Mouse (Mus musculus) heart, postnatal 25 days (tissue): ENCODE data around the gene Mecom. TPM values are rescaled to one million over a fixed set of nuclear protein-coding genes. Genes with fewer than 3 reads are reported as not detected.

Experiments used
- DNase-seq: peaks from one replicate; pipeline ENCODE4 v3.0.0; 2022; ENCODE audit warnings: low spot score
- intact Hi-C: fragments of 180-260 bp; cut with DNase I; formaldehyde crosslinking; loops from one replicate; pipeline ENCODE4 v1.15.1; 2025
- total RNA-seq, 2 experiments: library from RNA; stranded (reverse); gene quantifications; 2 replicates each; pipeline ENCODE4 v1.2.3; 2021

The Mecom gene
- total RNA-seq, 2 experiments from 2014 or later = 18.6 to 21.2 TPM

DNA sequence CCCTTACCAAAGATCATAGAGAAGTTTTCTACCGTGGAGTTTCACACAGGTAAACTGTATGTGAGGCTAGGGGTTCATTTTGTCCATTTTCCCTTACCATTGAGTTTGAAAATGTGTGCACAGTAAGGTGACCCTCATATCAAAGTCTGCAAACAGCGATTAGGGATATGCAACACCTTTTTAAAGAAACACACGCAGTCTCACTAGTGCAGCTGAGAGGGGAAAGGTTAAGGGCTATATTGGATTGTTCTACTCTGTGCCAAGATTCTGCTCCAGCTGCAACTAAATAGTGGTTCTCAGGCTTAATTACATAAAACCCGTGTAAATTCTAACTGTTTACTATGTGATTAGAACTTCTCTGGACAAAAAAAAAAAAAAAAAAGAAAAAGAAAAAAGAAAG, 263.7 kb downstream of the Mecom start:
- no peak for DNase-seq
- intact Hi-C loops = no loop called here

DNA sequence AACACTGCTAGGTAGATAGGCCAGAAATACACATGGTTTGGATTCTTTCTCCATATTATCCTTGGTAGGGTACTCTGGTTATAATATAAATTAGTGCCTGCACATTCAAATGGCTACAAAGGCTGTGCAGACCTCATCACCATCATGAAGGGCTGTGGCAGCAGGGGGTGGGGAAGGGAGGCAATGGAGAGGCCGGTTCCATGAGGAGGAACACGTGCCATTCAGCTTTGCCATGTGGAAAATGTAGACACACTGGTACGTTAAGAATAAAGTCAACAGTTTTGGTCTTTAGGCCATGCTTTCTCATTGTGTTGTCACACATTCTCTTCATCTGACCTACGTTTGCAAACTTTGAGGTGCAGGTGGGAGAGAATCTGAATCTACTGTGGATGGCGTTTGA, 264.2 kb downstream of the Mecom start:
- no peak for DNase-seq

GRCm38 (mm10) chr3:30277569-30277968, 270.2 kb downstream of the Mecom start:
- intact Hi-C loops = no loop called here
- no peak for DNase-seq

More for the DNA sequence above, 264.2 kb downstream of the Mecom start:
- intact Hi-C loops = no loop called here

DNA sequence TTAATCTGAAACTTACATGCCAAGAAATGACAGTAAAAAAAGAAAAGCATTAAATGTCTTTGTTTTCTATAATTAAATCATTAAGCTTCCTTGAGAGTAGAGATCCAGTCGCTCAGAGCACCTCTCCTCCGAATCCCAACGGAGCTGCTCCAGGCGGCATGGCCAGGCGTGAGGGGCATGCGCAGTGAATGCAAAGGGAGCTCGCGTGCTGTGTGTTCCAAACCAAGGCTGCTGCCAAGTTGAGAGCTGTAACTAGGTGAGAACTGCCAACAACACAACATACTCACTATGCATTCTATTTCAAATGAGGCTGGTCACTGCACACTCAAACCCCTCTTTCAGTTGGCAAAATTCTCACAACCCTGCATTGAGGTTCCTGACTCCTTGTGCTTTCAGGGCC, 271.7 kb downstream of the Mecom start:
- no peak for DNase-seq
- intact Hi-C loops = no loop called here

DNA sequence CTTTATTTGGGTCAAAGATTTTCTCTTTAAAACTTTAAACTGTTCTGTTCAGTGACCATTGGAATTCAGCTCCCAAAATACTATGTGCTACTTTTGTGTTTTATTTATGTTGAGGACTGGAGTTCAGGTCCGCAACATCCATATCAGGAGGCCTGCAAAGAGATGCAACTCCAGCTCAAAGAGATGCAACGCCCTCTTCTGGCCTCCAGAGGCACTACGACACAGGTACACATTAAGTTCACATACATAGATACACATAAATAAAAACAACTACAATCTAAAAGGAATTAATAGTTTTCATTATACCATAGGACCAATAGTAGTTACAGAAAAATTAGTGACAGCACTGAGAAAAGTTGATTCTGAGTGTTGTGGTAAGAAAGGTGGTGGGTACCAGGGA, 278.6 kb downstream of the Mecom start:
- intact Hi-C loops = no loop called here

GRCm38 (mm10) chr3:30260945-30261344, 286.9 kb downstream of the Mecom start:
- intact Hi-C loops = no loop called here

More for the DNA sequence above, 278.6 kb downstream of the Mecom start:
- DNase-seq = no peak

DNA sequence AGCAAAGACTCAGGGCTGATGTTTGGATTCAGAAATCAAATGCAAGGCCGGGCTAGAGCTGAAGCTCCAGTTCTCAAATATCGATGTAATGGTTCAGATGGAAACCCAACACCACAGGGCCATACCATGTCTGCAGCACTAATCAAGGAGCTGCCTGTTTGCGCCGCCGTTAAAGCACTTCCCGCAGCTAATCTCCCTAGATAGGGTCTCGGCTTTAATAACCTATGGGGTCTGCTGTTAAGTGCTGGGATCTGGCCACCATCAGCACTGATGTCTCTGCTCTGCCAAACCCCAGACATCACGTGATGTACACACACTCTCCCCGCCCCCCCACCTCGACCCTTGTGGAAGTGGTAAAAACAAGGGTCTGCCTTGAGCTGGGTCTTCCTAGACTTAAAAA, 289.4 kb downstream of the Mecom start:
- DNase-seq = no peak
- intact Hi-C loops = no loop called here

More at GRCm38 (mm10) chr3:30260945-30261344, 286.9 kb downstream of the Mecom start:
- no peak for DNase-seq

GRCm38 (mm10) chr3:30257776-30258175, 290.0 kb downstream of the Mecom start:
- intact Hi-C loops = no loop called here
- DNase-seq = no peak

- intact Hi-C loops = no loop called here
- no peak for DNase-seq
Observed at GRCm38 (mm10) chr3:30256896-30257295, 290.9 kb downstream of the Mecom start.

DNA sequence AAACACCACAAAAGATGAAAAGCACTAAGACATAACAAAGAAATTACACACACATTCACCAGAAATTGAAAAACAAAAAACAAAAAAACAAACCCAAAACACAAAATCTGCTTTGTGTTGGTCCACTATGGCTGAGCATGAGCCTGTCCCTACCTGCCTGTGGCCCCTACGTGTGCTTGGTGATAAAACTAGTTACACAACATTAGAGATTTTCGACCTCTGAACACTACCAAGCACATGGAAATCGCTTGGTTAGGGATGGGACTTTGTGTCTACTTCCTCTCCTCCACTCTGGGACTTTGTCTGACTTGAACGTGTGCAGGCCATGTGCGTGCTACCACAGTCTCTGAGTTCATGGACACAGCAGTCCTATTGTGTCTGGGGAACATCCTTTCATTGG, 292.0 kb downstream of the Mecom start:
- DNase-seq = no peak
- intact Hi-C loops = no loop called here

- no peak for DNase-seq
- intact Hi-C loops = no loop called here
Observed at GRCm38 (mm10) chr3:30254451-30254850, 293.4 kb downstream of the Mecom start.

GRCm38 (mm10) chr3:30253714-30254113, 294.1 kb downstream of the Mecom start:
- intact Hi-C loops = no loop called here
- no peak for DNase-seq

DNA sequence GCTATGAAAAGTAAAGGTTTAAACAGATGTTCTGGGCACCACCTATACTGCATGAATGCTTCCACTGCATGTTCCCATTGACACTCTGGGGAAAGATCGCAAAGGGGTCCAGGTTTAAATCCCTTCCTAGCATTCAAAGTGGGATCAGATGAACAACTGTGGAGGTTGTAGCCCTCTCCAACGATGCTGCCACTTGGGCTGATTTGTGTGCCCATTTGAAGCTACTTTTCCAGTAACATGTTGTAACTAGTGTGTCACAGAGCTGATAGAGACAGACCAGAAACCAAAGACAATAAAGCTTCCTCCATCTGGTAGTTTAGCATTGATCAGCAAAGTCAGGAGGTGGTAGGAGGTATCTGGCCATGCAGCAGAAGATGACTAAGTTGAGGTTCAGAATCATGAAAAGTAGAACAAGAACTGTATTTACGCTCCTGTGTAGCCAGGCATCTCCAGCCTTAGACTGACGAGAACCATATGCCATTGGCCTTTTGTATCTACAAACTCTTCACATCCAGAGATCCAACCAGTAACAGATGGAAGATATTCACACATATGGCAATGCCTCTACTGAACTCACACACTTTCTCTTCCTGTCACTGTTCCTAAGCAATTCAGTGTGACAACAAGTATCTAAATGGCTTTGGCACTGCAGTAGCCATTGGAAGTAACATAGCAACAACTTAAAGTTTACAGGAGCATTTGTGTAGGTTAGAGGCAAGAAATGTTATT, 299.0 kb downstream of the Mecom start:
- intact Hi-C loops = loop anchor here (5.0 to 10.0 kb wide), 2 partner anchors 234 to 268 kb away; no protein-coding TSS in a partner anchor
- DNase-seq = no peak

DNA sequence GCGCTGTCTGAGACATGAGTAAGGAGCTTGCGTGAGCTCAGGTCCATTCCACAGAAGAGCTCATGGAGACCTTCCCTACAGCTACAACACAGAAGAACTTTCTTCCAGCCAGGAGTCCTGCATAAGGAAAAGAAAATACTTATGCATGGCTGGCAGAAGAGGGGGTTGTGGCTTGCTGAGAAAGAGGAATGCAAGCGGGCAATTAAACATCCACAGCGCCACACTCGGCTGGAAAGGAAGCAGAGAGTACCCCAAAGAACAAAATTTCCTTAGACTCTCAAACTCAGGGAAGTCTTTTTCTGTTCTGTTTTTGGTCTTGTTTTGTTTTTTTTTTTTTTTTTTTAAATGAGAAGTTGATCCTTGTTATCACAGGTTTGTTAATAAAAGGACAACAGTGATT, 300.6 kb downstream of the Mecom start:
- intact Hi-C loops = loop anchor here (5.0 to 10.0 kb wide), 2 partner anchors 232 to 270 kb away; no protein-coding TSS in a partner anchor
- DNase-seq = no peak

DNA sequence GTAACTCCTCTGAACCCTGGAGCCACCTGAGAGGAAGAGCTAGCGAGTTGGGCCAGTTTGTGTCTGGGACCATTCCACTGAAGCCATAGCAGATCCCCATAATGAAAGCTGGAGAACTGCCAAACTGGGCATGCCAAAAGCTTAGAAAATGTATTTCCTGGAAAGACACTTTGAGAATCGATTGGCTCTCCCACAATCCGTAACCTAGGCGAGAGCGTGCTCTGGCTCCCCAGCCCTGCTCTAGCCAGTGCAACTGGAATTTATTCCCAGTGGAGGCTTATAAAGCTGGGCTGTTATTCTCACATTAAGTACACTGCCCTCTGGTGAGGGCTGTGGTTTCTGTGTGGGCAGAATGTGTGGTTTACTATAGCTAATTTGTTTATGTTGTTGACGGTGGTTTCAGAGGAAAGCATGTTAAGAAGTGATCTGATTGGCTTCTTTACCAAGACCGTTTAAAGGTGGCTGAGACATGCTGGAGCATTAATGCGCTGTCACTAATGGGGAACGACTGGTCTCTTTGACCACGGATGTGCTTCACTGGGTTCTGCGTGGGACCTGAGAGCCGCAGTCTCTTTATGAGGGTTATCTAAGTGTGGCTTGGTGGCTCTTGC, 301.3 kb downstream of the Mecom start:
- DNase-seq = no peak
- intact Hi-C loops = loop anchor here (5.0 to 10.0 kb wide), 2 partner anchors 232 to 271 kb away; no protein-coding TSS in a partner anchor

- intact Hi-C loops = loop anchor here (5.0 to 10.0 kb wide), 2 partner anchors 231 to 271 kb away; no protein-coding TSS in a partner anchor
- no peak for DNase-seq
Observed at GRCm38 (mm10) chr3:30245950-30246349, 301.9 kb downstream of the Mecom start.

GRCm38 (mm10) chr3:30244401-30244871, 303.4 kb downstream of the Mecom start:
- DNase-seq = peak; percentile 60
- intact Hi-C loops = loop anchor here (10.0 kb wide), 1 partner anchor 230 kb away; no protein-coding TSS in a partner anchor

GRCm38 (mm10) chr3:30243776-30244275, 304.0 kb downstream of the Mecom start:
- no peak for DNase-seq
- intact Hi-C loops = loop anchor here (10.0 kb wide), 1 partner anchor 229 kb away; no protein-coding TSS in a partner anchor

DNA sequence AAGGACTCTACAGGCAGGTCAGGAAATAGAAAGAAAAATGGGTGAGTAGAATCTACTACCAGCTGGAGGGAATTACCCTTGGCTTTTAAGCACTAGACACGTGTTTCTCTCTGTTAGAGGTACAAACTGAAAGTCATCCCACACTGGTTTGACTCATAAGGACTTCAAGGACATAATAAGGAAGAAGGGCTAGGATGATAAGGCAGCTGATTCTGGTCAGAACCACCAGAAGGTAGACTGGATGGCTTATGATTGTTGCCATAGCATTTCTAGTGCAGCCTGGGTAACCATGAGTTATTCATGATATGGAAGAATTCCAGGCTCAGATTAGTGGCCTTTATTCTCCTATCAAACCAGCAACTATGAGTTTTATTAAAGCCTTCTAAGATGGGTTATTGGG, 308.4 kb downstream of the Mecom start:
- no peak for DNase-seq
- intact Hi-C loops = no loop called here

DNA sequence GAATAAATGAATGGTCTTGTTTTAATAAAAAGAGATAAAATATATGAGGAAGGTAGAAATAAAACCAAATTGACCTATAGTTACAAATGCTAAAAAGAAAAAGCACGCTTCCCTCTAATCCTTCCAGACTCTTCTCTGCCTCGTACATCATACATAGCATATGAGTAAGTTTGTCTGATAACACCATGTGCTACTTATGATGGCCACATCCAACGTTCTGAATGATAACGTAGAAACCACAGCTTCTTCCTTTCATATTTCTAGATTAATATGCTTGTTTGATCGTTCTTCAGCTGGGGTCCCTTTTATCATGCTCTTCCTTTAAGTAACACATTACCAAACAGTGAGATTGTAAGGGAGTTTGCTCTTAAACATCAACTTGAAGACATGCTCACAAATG, 310.3 kb downstream of the Mecom start:
- intact Hi-C loops = no loop called here
- no peak for DNase-seq

- no peak for DNase-seq
- intact Hi-C loops = no loop called here
Observed at GRCm38 (mm10) chr3:30234018-30234417, 313.8 kb downstream of the Mecom start.
